Mouse (Mus musculus): ENCODE measurements around the gene Tmem37. TPM values are rescaled to one million over a fixed set of nuclear protein-coding genes. Genes with fewer than 3 reads are reported as not detected.
A peak's percentile ranks its signal among the peaks of the same experiment; 100 is the strongest.

Tmem37 gene
- 1 to 10 TPM; 1.2 to 1.3 TPM for total RNA-seq (2021)

DNA sequence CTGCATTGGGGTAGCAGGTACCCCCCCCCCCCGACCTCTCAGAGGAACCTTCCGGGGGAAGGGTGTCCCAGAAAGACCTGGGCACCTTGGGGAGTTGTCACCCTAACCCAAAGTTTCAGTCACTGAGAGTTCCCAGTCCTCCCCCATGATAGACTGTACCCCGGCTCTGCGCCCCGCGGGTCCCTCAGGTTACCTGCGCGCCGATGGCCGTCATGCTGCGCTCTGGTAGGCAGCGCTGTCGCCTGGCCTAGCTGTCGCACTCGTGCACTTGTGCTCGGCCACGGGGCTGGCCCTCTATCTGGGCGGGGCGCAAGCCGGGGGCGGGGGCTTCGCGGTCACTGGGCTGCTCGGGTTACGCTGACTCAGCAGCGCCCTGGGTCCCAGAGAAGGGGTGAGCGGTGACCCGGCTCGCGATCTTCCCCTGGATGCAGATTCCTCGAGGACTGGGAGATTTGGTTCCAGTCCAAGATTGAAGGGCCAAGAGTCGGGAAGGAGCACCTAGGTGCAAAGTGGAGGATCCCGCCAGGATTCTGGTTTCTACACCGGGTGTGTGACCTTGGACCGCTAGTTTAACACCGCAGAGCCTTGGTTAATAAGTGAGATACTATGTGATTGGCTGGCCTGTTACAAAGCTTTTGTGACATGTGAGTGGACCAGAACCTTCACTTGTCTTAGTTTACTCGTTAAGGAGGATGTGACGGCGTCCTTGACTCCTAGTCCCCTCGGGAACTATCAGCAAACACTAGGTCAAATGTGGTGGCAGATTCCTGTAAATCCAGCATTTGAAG, at the start of gene Tmem37:
Gene Tmem37 (minus strand): TSS at position 556 of the 788 bp plus-strand sequence.
- DNase-seq (ENCODE audit: low spot score in 2 of 2): peak; percentile 21 to 33
- intact Hi-C loops (cut with DNase I): no loop called here

DNA sequence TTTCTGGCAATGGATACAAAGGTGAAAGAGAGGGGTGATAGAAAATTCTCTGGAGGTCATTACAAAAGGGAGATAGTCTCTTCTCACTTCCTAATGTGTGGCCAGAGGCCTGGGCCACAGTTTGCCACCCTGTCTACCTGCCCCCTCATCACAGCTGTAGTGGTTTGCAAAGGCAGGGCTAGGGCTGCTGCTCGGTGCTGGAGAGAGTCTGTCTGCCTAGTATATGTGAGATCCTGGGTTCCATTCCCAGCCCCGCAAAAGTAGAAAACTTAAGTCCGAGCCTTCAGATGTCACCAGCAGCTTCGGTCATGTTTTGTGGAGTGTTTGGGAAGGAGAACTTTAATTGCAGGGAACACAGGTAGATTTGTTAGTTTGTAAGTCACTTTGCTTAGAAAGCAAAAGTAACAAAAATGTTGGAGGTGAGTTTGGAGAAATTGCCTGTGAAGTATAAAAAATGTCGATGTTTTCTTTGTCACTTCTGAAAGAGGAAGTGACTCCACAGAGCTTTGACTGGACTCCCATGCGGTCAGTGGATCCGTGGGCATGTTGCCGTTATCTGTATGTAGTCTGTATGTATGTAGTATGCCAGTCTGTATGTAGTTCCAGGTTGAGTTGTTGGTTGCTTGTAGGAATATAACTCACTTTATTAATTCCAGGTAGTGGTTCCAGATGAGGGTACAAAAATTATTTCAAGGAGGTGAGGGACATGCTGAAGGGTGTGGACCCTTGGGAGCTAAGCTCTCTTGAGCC, 48.9 kb upstream of the Tmem37 start:
- no peak for DNase-seq (ENCODE audit: low spot score in 2 of 2)
- intact Hi-C loops (cut with DNase I): no loop called here

DNA sequence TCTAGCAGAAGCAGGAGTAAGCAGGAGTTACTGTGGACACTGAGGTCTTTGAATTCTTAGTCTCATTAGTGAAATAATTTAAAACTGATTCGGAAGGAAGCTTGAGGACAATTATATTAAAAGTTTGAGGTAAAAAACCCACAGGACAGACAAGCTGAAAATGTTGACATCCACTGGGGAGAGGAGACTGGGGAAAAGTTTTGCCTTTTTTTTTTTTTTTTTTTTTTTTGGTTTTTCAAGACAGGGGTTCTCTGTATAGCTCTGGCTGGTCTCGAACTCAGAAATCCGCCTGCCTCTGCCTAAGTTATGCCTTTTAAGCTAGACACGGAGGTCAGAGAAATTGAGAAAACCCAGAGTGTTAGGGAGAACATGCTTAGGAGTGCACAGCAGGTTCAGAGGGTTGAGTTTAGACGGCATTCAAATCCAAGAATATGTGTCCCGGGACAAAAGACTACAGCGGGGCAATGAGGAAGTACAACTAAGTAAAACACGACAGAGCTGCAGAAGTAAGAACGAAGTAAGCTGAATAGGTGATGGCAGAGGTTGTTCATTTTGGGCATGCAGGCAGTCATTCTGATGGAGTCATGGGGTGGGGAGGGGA, 48.2 kb upstream of the Tmem37 start:
- DNase-seq (ENCODE audit: low spot score in 2 of 2): no peak
- intact Hi-C loops (cut with DNase I): no loop called here

DNA sequence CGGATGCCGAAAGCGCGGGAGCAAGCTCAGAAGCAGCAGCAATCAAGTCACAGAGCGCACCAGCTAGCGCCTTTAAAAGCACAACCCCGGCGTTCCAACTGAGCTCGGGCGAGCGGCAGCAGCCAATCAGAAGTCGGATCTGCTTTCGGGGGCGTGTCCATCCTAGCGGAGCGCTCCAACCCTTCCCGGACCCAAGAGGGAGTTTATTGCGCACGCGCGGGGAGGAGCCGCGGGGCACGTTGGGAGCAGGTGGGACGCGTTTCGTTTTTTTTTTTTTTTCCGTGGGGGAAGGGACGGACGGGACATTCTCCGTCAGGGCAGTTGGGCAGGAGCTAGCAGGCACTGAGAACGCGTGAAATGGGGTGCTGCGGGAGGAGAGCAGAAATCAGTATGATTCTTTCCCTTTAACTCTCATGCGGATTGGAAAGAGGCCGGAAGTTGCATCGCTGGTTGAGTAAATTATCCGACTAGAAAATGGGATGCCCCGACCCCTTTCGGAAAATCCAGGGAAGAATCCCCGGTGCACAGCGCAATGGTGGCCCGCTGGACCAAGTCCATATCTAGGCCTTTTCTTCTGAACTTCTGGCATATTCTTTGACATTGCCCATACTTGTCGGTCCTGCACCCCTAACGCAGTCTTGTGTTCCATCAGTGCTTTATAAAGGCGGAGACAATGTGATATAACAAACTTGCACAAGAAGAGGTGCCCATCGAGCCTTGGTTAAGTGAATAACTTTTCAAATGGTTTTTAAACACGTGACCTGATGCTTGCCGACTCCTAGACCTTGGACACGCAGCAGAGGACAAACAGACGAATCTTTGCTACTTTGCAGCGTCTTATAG, 47.3 kb upstream of the Tmem37 start, which contains the start of the genes Dbi and 3110009E18Rik:
Gene Dbi (minus strand): TSS at position 110 of the 843 bp plus-strand sequence.
Gene 3110009E18Rik (plus strand): TSS at position 219 of the 843 bp plus-strand sequence.
- intact Hi-C loops (cut with DNase I): no loop called here
- DNase-seq (ENCODE audit: low spot score in 2 of 2): peak; percentile 96 to 99

DNA sequence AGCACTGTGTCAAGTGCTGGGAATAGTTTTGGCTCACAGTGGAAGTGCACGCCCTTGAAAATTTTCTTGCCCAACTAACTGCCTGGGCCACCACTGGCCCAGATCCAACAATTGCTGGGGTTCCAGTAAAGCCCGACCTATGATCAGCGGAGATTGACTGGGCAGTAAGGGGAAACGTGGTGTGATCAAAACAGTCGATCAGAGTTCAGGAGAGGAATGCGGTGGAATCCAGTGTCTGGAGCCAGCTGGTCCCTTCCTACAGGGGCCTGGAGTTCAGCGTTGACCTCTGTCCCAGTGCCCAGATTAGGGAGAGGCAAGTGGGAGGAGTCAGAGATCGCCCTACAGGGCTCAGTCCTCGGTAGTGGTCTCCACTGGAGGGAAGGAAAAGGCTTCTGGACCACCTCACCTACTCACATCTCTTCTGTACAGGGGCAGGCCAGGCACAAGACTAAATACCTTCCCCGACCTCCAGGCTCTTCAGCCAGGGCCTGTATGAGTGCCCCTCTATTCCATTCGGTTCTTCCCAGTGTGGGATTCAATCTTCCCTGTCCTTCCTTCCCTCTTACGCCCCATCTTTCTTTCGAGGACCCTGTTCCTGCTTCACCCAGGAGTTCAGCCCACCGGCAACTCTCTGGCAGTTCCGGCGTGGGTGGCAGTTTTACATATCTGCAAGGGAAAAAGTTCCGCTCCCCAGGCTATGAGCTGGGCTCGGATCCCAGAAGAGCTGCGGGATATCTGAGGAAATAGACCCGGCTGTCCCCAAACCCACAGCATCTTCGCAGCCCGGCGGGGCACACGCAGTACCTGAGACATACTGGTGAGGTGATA, 46.5 kb upstream of the Tmem37 start:
- no peak for DNase-seq (ENCODE audit: low spot score in 2 of 2)
- intact Hi-C loops (cut with DNase I): no loop called here

DNA sequence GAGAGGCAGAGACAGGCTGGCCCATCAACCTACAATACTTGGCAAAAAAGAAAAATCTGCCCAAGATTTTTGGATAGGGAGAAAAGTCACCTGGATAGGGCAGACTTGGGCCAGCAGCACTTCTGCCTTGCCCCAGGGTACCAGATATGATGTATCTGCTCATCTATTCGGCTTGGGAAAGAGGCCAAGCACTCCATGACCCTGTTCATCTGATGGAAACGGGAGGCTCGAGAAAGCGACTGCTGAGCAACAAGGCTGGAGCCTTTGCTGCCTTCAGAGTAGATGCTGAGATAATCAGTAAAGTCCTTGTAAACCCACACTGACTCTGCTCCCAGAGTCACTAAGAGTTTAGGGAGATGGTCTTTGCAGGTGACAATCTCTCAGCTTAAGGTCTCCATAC, 45.5 kb upstream of the Tmem37 start:
- intact Hi-C loops (cut with DNase I): no loop called here
- no peak for DNase-seq (ENCODE audit: low spot score in 2 of 2)

DNA sequence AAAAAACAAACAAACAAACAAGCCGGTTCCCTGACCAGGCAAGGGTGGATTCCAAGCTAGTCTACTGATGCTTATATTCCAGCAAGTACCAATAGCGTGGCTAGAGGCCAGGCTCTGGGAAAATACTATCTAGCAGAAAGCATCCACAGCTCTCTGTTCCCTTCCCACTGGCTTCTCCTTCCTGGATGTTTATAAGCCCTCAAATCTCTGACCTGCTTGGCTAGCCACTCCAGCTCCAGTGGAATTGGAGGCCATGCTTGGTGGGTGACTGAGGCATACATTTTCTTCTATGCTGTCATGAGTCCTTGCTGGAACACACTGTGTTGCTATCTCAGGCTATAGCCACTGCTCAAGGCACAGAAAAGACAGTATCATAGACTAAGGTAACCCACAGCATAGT, 45.0 kb upstream of the Tmem37 start:
- intact Hi-C loops (cut with DNase I): no loop called here

DNA sequence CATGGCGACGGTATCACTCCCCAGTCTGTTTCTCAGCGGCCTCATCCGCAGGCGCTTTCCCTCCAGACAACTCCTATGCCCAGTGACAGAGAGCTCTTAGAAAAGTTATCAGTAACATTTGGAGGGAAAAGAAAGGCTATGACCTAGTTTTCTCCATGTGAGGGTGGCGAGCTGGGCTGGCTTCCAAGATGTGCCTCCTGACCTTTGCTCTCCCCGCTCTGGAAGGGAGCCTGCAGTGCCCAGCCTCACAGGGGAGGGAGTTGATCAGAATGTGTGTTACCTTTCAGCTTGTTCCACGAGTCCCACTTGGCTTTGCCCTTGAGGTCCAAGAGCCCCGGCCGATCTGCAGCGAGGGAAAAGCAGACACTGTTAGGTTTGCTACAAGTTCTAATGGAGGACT, 42.2 kb upstream of the Tmem37 start:
- intact Hi-C loops (cut with DNase I): no loop called here
- DNase-seq (ENCODE audit: low spot score in 2 of 2): no peak

More for the DNA sequence above, 45.0 kb upstream of the Tmem37 start:
- DNase-seq (ENCODE audit: low spot score in 2 of 2): no peak

DNA sequence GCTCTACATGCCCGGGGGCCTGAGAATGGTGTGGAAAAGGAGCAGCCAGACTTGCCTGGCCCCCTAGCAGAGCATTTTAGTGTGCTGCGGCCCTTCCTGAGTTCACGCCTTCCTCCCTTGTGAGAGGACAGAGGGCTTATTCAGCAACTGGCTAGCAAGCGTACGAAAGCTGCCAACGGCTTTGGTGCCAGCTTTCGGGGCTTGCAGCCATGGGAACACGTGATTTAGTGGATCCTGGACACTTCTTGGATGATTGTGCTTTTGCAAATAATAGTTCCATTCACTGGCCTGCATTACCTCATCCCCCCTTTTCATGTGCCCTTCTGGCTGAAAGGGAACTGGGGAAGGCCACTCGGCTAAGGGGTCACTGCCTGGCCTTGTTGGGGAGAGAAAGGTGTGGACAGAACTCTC, 41.8 kb upstream of the Tmem37 start:
- intact Hi-C loops (cut with DNase I): no loop called here
- DNase-seq (ENCODE audit: low spot score in 2 of 2): peak; percentile 73 to 87

DNA sequence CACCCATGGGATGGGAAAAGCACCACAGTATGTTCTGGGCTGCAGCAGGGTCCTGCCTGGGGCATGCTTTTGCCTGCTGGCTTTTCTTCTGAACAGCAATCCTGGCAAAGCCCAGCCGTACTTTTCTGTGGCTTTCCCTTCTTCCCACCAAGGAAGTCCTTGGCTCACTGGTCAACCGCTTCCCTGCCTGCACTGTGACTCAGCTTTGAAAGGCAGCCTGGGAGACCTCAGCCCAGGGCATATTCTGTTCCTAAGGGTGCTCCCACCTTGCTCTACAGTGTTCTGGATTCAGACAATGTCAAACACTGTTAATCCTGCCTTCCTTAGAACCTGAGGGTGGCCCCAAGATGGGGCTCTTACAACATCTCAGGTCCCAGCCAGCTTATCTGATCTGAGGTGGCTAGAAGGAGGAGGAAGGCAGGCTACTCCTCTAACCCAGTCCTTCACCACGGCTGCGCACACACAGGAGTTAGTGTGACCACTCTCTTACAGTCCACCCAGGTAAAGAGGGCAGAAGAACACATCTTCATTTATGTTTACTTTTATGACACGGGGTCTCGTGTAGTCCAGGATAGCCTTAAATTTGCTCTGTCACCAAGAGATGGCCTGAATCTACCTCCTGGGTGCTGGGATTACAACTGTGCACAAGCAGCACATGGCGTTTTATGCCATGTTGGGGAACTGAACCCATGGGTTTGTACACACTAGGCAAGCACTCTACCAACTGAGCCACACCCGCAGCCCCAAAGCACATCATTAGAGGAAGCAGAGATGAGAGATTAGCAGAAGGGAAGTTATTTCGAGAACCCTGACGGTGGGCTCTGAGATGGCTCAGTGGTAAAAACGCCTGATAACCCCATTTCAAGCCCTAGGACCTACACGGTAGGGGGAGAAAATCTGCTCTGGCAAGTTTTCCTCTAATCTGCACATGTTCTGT, 38.6 kb upstream of the Tmem37 start:
- no peak for DNase-seq (ENCODE audit: low spot score in 2 of 2)
- intact Hi-C loops (cut with DNase I): no loop called here

DNA sequence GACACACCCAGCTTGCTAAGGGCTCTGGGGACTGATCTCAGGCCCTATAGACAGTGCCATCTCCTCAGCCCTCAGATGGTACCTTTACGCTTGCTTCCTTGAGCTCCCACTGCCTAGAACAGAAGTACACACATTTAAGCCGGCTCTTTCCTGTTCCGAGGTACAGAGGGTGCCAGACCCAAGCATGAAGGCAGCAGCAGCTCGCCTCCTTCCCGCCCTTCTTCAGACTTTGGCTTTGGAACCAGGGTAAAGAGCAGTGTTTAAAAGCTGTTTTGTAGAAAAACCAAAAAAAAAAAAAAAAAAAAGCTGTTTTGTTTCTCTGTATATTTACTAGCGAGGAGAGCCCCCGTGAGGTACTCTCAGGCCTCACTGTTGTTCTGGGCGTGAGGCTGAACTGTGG, 37.9 kb upstream of the Tmem37 start:
- intact Hi-C loops (cut with DNase I): no loop called here

DNA sequence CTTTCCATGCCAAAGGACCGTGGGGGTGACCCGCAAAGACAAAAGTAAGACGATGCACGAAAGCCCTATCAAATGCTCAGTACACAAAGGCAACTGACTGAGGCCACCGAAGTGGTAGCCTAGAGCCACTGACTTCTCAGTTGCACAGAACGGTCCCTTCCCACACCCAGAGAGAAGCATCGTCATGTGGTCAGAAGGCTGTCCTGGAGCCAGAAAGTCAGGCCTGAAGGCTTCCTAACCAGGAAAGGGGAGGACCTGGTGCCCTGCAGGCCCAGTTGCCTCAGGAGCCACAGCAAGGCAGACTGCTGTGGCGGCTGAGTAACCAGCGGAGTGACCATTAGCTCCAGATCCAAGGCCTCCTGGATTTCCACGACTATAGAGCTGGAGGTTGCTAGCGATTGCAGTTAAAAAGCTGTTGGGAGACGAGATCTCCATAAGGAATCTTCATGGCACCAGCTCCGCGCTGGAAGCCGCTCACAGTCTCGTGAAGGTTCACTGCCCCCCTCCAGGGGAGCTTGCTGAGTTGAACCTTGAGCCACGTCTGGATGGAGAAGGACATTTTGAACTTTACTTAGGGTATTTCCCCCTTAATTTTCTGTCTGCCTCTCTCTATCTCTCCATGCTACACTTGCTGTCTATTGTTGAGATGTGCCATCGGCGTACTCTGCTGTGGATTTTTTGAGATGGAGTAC, 36.0 kb upstream of the Tmem37 start:
- no peak for DNase-seq (ENCODE audit: low spot score in 2 of 2)
- intact Hi-C loops (cut with DNase I): no loop called here

More for the DNA sequence above, 37.9 kb upstream of the Tmem37 start:
- DNase-seq (ENCODE audit: low spot score in 2 of 2): no peak

DNA sequence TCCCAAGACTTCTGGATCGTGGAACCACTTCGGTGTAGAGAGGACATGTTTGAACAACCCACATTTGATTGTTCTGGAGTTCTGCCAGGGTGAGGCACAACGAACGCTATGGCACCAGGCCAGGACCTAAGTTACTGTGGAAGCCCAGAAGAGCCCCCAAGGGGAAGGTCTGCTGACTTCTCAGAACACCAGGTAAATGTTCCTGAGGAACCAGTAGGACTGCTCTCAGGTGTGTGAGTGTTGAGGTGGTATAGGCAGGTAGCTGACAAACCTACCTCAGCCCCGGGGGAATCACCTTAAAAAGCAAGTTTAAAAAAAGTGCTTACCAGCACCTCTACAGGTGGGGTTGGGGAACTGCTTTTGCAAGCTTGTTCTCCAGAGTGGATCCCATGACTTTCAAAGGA, 31.7 kb upstream of the Tmem37 start:
- intact Hi-C loops (cut with DNase I): no loop called here
- DNase-seq (ENCODE audit: low spot score in 2 of 2): no peak

DNA sequence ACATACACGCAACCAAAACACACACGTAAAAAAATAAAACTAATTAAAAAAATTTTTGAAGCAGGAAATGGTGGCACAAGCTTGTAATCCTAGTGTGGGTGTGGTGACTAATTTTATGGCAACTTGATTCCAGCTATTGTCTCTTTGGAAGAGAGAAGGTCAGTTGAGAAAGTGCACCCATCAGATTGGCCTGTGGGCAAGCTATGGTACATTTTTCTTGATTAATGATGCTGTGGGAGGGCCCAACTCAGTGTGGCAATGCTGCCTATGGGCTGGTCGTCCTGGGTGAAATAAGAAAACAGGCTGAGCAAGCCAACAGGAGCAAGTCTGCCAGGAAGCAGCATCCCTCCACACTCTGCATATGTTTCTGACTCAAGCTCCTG, 27.3 kb upstream of the Tmem37 start:
- no peak for DNase-seq (ENCODE audit: low spot score in 2 of 2)
- intact Hi-C loops (cut with DNase I): no loop called here

DNA sequence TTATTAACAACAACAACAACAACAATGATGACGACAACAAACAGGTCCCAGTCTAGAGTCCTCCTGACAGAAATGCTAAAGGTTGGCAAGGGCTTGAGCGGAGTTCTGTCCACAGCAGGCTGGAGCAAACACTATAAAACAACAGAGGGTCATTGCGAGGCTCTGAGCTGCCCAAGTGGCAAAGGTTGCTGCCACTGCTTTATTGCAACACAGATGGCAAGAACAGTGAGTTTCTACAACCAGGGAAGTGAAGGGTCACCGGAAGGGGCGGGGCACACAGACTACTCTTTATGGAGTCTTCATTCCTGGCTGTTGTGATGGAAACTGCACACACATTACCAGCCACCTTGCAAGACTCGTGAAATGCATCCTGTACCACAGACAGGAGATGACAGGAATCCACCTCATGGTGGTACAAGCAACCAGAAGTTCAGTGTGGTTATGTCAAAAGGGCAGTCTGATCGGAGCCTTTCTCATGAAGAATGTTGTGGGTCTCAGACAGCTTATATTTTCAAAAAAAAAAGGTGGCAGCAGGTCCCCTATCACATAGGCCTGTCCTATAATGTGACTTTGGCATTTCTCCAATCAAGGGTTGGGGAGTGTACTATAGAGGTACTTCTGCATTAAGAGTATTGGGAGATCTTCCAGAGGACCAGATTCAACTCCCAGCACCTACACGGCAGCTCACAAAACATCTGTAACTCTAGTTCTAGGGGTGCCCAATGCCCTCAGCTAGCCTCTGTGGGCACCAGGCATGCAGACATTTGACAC, 26.8 kb upstream of the Tmem37 start:
- DNase-seq (ENCODE audit: low spot score in 2 of 2): no peak
- intact Hi-C loops (cut with DNase I): no loop called here

DNA sequence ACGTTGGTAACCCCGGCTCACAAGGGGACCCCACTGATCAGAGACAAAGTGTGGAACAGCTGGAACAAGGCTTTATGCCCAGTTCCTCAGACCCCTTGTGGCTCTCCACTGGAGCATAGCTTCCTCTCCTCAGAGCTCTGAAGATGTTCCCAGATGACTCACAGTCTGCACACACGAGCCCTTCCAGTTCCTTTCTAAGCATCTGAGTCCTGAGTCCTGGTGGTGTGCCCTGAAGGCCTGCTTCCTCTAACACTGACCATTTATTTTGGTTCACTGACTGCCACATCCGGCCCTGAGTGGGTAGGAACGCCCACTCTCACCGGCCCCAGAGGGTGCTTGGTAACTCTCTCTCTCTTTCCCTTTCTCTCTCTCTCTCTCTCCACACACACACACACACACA, 25.6 kb upstream of the Tmem37 start:
- intact Hi-C loops (cut with DNase I): loop anchor here (2.0 to 10.0 kb wide), 3 partner anchors 47 to 455 kb away; no protein-coding TSS in a partner anchor

More for the DNA sequence above, 25.6 kb upstream of the Tmem37 start:
- DNase-seq (ENCODE audit: low spot score in 2 of 2): peak in 1 of 2 experiments; percentile 59
